Mouse (Mus musculus) right cerebral cortex, postnatal 25 days (tissue): ENCODE measurements at regions not wholly inside any gene's neighbourhood (a gene's known extent, or its start where the extent isn't known, plus 50 kb on each side); places are given as distances from the start of the nearest gene placed in this dataset.
"Not testable (repeated sequence)": the region's sequence is repeated elsewhere in the genome, so short reads cannot be mapped to it uniquely, and the experiment has no call there.

ENCODE experiments used
- DNase-seq: peaks from one replicate; pipeline ENCODE4 v3.0.0; 2022

DNA sequence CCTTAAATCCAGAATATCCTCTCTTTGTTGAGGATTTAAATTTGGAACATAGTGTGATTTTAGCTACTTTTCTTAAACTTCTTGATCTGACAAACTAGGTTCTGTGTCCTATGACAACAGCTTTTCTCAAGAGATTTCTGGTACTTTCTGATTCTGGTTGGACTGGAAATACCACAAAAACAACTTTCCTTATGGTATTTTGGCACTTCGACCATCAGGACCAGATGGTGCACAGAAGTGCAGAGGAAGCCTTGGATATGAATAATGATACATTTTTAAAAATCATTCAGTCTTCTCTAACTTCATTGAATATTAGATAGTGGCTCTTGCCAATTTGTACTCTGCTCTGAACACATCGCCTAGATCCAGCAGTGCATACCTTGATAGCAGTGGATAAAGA lies 303.8 kb upstream of the Flrt2 start:
- DNase-seq = peak; percentile 48

GRCm38 (mm10) chr12:95392821-95393220 lies 299.2 kb upstream of the Flrt2 start:
- DNase-seq = no peak

GRCm38 (mm10) chr12:95394991-95395530 lies 297.0 kb upstream of the Flrt2 start:
- DNase-seq = no peak

GRCm38 (mm10) chr12:95420861-95421260 lies 271.2 kb upstream of the Flrt2 start:
- DNase-seq = no peak

DNA sequence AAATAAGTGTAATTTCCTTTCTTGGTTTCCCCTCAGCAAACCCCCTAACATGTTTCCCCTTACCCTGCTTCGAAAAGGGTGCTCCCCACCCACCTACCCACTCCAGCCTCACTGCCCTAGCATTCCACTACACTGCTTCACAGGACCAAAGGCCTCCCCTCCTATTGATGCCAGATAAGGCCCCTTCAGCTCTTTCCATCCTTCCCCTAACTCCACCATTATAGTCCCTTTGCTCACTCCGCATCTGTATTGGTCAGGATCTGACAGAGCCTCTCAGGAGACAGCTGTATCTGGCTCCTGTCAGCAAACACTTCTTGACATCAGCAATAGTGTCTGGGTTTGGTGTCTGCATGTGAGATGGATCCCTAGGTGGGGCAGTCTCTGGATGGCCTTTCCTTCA lies 267.3 kb upstream of the Flrt2 start:
- DNase-seq = no peak

- no peak for DNase-seq
Measured at GRCm38 (mm10) chr12:95437226-95437625, 254.8 kb upstream of the Flrt2 start.

- DNase-seq = no peak
Measured at GRCm38 (mm10) chr12:95457480-95457879, 234.5 kb upstream of the Flrt2 start.

DNA sequence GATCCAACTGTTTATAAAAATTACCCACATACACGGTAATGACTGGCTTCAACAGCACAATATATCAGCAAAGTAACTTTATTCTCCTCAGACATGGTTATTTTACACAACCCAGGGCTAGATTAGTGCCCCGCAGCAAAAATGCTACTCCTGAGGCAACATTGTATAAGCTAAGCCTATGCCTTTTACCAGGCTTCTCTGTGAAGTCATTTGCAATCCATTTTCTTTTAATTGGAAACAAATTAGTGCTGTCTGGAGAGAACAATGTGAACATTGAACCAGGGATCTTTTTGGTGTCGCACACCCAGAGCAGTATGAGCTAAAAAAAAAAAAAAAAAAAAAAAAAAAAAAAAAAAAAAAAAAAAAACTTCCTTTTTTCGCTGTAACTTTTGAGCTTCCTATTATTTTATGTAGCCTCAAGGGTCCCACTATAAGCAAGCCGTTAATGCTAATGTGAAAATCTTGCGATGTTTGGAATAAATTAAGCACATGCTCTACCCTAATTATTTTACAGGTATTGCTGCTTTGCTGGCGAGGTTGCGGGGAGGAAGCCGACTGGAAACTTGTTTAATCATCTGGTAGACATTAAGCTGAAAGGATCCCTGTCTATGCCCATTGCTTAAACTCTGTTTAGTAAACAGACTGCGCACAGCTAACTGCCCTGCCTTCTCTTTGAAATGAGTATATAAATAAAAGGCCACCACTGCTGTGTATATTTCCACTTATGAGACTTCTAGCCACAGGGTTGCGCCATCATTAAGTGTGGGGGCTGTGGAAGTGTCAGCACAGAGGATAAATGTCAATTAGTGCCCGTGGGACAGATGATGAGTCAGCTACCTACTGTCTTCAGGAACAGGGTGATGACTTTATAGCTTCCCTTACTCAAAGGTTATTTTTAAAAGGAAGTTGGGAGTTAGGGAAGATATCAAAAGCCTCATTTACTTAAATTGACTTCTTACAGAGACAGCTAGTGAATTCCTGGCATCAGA lies 225.2 kb upstream of the Flrt2 start:
- no peak for DNase-seq

DNA sequence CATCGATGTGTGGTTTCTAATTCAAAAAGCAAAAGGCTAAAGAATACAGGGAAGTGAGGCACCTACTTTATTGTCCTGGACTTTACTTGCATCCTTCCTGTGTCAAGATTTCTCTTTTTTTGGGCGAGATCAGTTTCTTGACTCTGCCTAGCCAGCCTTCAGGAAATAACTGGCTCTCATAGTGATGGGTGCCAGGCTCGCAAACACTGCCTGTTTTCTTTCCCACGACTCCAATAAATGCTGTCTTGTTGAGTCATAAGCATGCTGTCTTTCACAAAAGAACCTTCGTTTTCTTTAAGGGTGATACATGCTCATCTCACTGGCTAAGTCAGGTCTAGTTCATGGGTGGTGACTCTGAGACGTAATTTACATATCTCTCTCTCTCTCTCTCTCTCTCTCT lies 222.1 kb upstream of the Flrt2 start:
- no peak for DNase-seq

GRCm38 (mm10) chr12:95486502-95486901 lies 205.5 kb upstream of the Flrt2 start:
- no peak for DNase-seq

GRCm38 (mm10) chr12:95488371-95488770 lies 203.7 kb upstream of the Flrt2 start:
- DNase-seq = no peak

- no peak for DNase-seq
Measured at GRCm38 (mm10) chr12:95489374-95489773, 202.7 kb upstream of the Flrt2 start.

GRCm38 (mm10) chr12:95489848-95490247 lies 202.2 kb upstream of the Flrt2 start:
- no peak for DNase-seq

- not testable (repeated sequence) for DNase-seq
Measured at GRCm38 (mm10) chr12:95491806-95492436, 200.1 kb upstream of the Flrt2 start.

- DNase-seq = no peak
Measured at GRCm38 (mm10) chr12:95501443-95501842, 190.6 kb upstream of the Flrt2 start.

DNA sequence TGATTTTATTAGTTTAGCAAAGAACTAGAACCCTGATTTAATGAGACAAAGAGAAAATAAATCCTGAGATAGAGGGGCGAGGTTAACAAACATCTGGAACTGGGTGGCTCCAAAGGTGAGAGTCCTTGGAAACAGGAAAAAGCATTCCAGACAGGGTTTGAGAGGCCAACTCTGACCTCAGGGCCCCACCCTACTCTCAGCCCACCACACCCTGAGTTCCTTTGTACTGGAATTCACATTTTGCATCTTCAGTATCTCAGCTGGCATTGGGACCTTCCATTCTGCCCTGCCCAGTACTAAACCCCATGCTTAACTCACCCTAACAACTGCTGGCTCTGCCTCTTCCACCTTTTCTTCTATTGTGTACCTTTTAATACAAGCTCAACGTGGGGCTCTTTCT lies 172.0 kb upstream of the Flrt2 start:
- no peak for DNase-seq

DNA sequence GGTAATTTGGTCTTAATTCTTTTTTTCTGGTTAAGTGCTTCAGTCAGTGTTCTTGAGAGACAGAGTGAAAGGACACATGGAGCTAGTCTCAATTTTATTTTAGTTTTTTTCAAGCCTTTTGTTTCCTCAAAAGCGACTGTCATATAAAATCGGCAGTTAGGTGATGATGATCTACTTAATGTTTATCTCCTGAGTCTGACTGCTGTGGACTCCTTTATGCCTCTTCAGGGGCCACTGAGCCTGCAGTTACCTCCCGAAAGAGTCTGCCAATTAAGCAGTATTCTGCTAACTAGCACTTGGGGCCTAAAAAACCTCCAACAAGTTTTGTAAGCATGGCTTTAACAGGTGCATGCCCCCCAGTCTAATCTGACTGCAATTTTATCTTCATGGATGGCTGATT lies 170.0 kb upstream of the Flrt2 start:
- no peak for DNase-seq

DNA sequence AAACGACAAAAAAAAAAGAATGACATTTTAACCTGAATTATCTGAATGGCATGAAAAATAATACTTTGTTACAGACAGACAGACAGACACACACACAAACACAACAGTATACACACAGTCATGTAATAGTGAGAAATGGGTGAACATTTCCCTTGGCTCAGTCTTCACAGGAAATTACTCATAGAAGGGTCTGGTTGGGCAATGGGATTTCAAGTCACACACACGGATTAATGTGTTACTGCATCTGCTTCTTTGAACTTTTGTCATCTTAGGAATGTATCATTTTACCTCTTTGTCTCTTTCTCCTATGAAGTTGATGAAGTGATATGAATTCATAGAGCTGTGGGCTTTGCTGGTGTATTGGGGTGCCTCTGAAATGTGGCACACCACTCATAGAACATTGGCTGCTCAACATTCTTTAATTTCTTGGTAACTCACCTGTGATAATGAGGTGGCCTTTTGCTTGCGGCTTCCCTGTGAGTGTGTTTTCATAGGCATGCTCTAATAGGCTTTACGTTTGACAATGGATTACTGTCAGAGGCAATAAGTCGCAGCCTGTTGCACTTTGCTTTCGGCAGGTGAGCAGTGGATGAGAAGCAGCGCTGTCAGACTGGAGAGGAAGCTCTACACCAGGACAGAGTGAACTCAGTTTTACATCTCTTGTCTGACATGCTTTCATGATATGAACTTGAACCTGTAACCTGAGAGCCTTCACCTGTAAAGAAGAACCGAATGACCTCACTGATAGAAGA lies 158.0 kb upstream of the Flrt2 start:
- DNase-seq = no peak

GRCm38 (mm10) chr12:95547301-95547700 lies 144.7 kb upstream of the Flrt2 start:
- DNase-seq = no peak

- no peak for DNase-seq
Measured at GRCm38 (mm10) chr12:95553129-95553528, 138.9 kb upstream of the Flrt2 start.

DNA sequence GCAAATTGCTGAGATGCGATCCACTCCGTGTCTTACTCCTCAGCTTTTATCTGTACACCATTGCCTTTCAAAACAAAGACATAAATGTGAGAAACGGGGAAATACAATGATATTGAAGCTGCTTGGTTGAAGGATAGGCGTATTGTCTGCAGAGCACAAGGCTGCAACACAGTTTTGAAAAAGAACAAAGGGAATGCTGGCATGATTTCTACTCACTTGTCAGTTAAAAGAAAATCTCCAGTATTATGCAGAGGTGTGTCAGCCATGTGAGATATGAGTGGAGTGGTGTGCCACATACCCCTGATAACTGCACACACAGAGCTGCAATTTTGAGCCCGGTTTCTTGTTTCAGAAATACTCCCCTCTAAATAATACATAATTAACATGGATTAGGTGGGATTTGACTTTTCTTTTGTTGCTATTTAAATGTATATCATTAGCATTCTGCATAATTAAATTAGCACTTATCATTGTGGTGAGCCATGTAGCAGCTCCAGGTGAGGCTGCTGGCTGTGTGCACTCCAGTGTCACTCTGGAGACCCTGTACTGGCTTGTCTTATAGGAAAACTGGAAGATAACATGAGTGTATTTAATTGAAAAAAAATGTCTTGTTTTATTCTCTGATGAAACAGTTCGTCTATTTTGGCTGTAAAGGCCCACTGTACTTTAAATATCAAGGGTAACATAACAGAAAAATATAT lies 133.2 kb upstream of the Flrt2 start:
- no peak for DNase-seq

GRCm38 (mm10) chr12:95563431-95563830 lies 128.6 kb upstream of the Flrt2 start:
- no peak for DNase-seq

DNA sequence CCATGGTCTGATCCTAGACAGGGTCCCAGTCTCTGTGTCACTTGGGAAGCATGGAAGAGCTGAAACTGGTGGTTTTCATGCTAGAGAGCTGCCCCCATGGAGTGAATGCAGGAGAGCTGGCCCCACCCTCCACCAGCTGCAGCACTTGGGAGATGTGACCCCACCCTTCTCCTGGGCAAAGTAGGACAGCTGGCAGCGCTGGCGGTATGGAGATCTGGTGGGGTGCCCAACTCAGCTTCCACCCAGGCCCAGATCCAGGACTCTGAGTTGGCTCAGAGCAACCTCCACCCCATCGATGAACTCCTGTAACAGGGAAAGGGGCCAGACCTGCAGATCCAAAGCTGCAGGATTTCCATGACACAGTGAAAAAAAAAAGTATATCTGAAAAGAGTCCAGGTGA lies 115.3 kb upstream of the Flrt2 start:
- no peak for DNase-seq
